Mouse (Mus musculus) megakaryocyte, embryonic 14.5 days (primary cell): ENCODE measurements at regions not wholly inside any gene's neighbourhood (a gene's known extent, or its start where the extent isn't known, plus 50 kb on each side); places are given as distances from the start of the nearest gene placed in this dataset.

Source experiments
- FLI1 ChIP-seq: IDR thresholded peaks from 2 replicates; pipeline ENCODE4 v1.6.1; 2012; ENCODE audit warnings: low read length, inconsistent platforms, mixed read lengths
- GATA1 ChIP-seq: IDR thresholded peaks from 3 replicates; pipeline ENCODE4 v1.6.1; 2012; ENCODE audit warnings: mixed read lengths, low read length, inconsistent platforms, borderline replicate concordance

DNA sequence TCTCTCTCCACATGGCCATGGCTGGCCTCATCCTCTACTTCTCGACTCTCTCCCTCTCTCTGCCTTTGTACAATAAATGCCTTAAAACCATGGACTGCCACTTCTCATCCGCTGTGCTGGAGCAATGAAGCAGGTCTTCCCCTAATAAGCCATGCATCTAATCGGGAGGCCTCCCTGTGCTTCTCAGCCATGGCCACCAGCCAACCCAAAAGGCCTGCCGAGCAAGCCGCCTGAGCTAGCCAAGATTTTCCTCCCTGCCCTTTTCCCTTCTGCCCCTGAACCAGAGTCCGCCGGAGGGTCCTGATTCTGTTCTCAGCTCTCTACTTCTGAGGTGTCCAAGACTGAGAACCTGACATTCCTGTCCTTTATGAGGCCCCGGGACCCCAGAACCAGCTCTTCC lies 1559.3 kb upstream of the Got2 start:
- TF ChIP-seq GATA1 (no peak), FLI1 (no peak)
